Mouse (Mus musculus): ENCODE measurements around the gene Mfsd4b3.
"Not testable (repeated sequence)": the region's sequence is repeated elsewhere in the genome, so short reads cannot be mapped to it uniquely, and the experiment has no call there.

Gene Mfsd4b3

GRCm38 (mm10) chr10:39959761-39960440 lies at the start of gene Mfsd4b3:
Gene Mfsd4b3, minus strand, starts transcription at chr10:39960153.
- DNase-seq = peak; percentile 97

- no peak for DNase-seq
These were observed 49.6 kb upstream of the Mfsd4b3 start for GRCm38 (mm10) chr10:40009591-40009990.

GRCm38 (mm10) chr10:40008847-40009246 lies 48.9 kb upstream of the Mfsd4b3 start:
- not testable (repeated sequence) for DNase-seq

GRCm38 (mm10) chr10:40007953-40008352 lies 48.0 kb upstream of the Mfsd4b3 start:
- DNase-seq = no peak

GRCm38 (mm10) chr10:40006963-40007362 lies 47.0 kb upstream of the Mfsd4b3 start:
- peak; percentile 11 for DNase-seq

GRCm38 (mm10) chr10:40000746-40001145 lies 40.8 kb upstream of the Mfsd4b3 start:
- no peak for DNase-seq

- no peak for DNase-seq
These were observed 31.2 kb upstream of the Mfsd4b3 start for GRCm38 (mm10) chr10:39991155-39991554.

- no peak for DNase-seq
These were observed 26.5 kb upstream of the Mfsd4b3 start, which contains the start of gene Mfsd4b5 for GRCm38 (mm10) chr10:39986466-39986865. Gene Mfsd4b5, minus strand, starts transcription at chr10:39986646.

GRCm38 (mm10) chr10:39982604-39983003 lies 22.7 kb upstream of the Mfsd4b3 start:
- DNase-seq = no peak

GRCm38 (mm10) chr10:39978231-39978630 lies 18.3 kb upstream of the Mfsd4b3 start:
- DNase-seq = no peak

- no peak for DNase-seq
These were observed 17.4 kb upstream of the Mfsd4b3 start for GRCm38 (mm10) chr10:39977346-39977745.

- no peak for DNase-seq
These were observed 15.8 kb upstream of the Mfsd4b3 start for GRCm38 (mm10) chr10:39975771-39976170.

- no peak for DNase-seq
These were observed 15.0 kb upstream of the Mfsd4b3 start for GRCm38 (mm10) chr10:39974982-39975381.

- peak; percentile 56 for DNase-seq
These were observed 7.6 kb upstream of the Mfsd4b3 start for GRCm38 (mm10) chr10:39967512-39967911.

- no peak for DNase-seq
These were observed 2.0 kb upstream of the Mfsd4b3 start for GRCm38 (mm10) chr10:39961906-39962305.

- DNase-seq = no peak
These were observed 479 bp upstream of the Mfsd4b3 start for GRCm38 (mm10) chr10:39960441-39960822.

- peak; percentile 39 for DNase-seq
These were observed 1.7 kb downstream of the Mfsd4b3 start for GRCm38 (mm10) chr10:39958266-39958665.

GRCm38 (mm10) chr10:39956340-39956878 lies 3.5 kb downstream of the Mfsd4b3 start:
- DNase-seq = no peak

- DNase-seq = no peak
These were observed 4.8 kb downstream of the Mfsd4b3 start for GRCm38 (mm10) chr10:39955163-39955562.

- DNase-seq = no peak
These were observed 10.5 kb downstream of the Mfsd4b3 start for GRCm38 (mm10) chr10:39949377-39949954.

- not testable (repeated sequence) for DNase-seq
These were observed 12.8 kb downstream of the Mfsd4b3 start for GRCm38 (mm10) chr10:39947195-39947594.

- DNase-seq = no peak
These were observed 23.4 kb downstream of the Mfsd4b3 start for GRCm38 (mm10) chr10:39936553-39936952.

- peak; percentile 75 for DNase-seq
These were observed 33.3 kb downstream of the Mfsd4b3 start, which contains the start of gene Mfsd4b2 for GRCm38 (mm10) chr10:39926616-39927139. Gene Mfsd4b2, minus strand, starts transcription at chr10:39926923.

GRCm38 (mm10) chr10:39924556-39924955 lies 35.4 kb downstream of the Mfsd4b3 start:
- not testable (repeated sequence) for DNase-seq

All from embryo, embryonic 11 days (tissue).